Mouse (Mus musculus) kidney, embryonic 16.5 days (tissue): ENCODE measurements around the gene Entpd2. TPM values are rescaled to one million over a fixed set of nuclear protein-coding genes. Genes with fewer than 3 reads are reported as not detected.

Experiments
- ATAC-seq: fragments of 200-750 bp; cut with Nextera tagmentation; 2 replicates; pipeline ENCODE4 v1.8.0; 2017; ENCODE audit warnings: moderate TSS enrichment; ENCODE audit not compliant: low FRiP score, low TSS enrichment
- H3K27ac ChIP-seq: fragments of 300-500 bp; sonication (generic); 2 replicates; pipeline ENCODE4 v1.5.1; 2014; ENCODE audit warnings: low read length
- H3K27me3 ChIP-seq: fragments of 300-500 bp; sonication (generic); 2 replicates; pipeline ENCODE4 v1.6.1; 2014; ENCODE audit warnings: low read length, control low read depth, mixed read lengths; ENCODE audit not compliant: insufficient read depth
- H3K36me3 ChIP-seq: fragments of 300-500 bp; sonication (generic); 2 replicates; pipeline ENCODE4 v1.6.1; 2014; ENCODE audit warnings: low read length, control low read depth, mixed read lengths; ENCODE audit not compliant: insufficient read depth
- H3K4me1 ChIP-seq: fragments of 300-500 bp; sonication (generic); 2 replicates; pipeline ENCODE4 v1.6.1; 2014; ENCODE audit warnings: low read length, control low read depth, mixed read lengths; ENCODE audit not compliant: insufficient read depth
- H3K4me2 ChIP-seq: fragments of 300-500 bp; sonication (generic); replicated peaks from 2 replicates; pipeline ENCODE4 v1.6.1; 2014; ENCODE audit warnings: low read depth, low read length
- H3K4me3 ChIP-seq: fragments of 300-500 bp; sonication (generic); 2 replicates; pipeline ENCODE4 v1.5.1; 2014; ENCODE audit warnings: mild to moderate bottlenecking, low read length
- H3K9ac ChIP-seq: fragments of 300-500 bp; sonication (generic); replicated peaks from 2 replicates; pipeline ENCODE4 v1.6.1; 2014; ENCODE audit warnings: low read length
- H3K9me3 ChIP-seq: fragments of 300-500 bp; sonication (generic); 2 replicates; pipeline ENCODE4 v1.6.1; 2016; ENCODE audit warnings: low read length, control low read depth
- WGBS: fragments of 180-500 bp; shearing (Covaris S2); extraction: QIAGEN DNeasy Blood & Tissue Kit; methylation state at CpG from one replicate; pipeline ENCODE4 v1.1.7; 2014; 5-methylcytosine and 5-hydroxymethylcytosine counted together
- microRNA-seq: library from miRNA; unstranded; fragments of <30 nt; microRNA quantifications from one replicate; pipeline ENCODE4, GENCODE M21; 2016
- polyA plus RNA-seq: library from polyadenylated mRNA; unstranded; fragments of >200 nt; fragmentation: Nextera tagmentation; extraction: Ambion mirVana; gene quantifications from 2 replicates; pipeline ENCODE4 v1.2.1, GENCODE M21; 2015

Entpd2 gene
- polyA plus RNA-seq, 1 experiment from 2014 or later: 6.4 TPM

- Histone ChIP-seq H3K4me2 (no peak overlapping the region), H3K36me3 (peaks cover 8% of the 10 kb centered on the region; the same call in 1 of the 2 replicates), H3K9ac (no peak overlapping the region), H3K27me3 (0 out of 2 replicates have a peak, but pooled peaks cover 4% of the 10 kb centered on the region), H3K4me3 (no peak overlapping the region), H3K9me3 (no peaks in the 10 kb centered on the region), H3K4me1 (peaks cover 23% of the 10 kb centered on the region), H3K27ac (no peak overlapping the region)
- WGBS: 86% methylated on average over 8 of the region's 8 CpGs
- ATAC-seq: no peak
Measured at GRCm38 (mm10) chr2:25434292-25434691, 38.6 kb downstream of the Entpd2 start.

- no peaks in the 10 kb centered on the region for H3K9me3 ChIP-seq
- no peak overlapping the region for H3K27ac ChIP-seq
- H3K27me3 ChIP-seq: no peaks in the 10 kb centered on the region
- H3K36me3 ChIP-seq: peaks cover 12% of the 10 kb centered on the region; the same call in 1 of the 2 replicates
- H3K4me3 ChIP-seq: no peak overlapping the region
- WGBS: 91% methylated on average over 10 of the region's 10 CpGs
- no peak overlapping the region for H3K9ac ChIP-seq
- peaks cover 3% of the 10 kb centered on the region for H3K4me1 ChIP-seq
- ATAC-seq: no peak
- H3K4me2 ChIP-seq: no peak overlapping the region
Measured at GRCm38 (mm10) chr2:25436286-25436820, 40.7 kb downstream of the Entpd2 start.

GRCm38 (mm10) chr2:25441067-25441466, 45.4 kb downstream of the Entpd2 start:
- Histone ChIP-seq H3K4me2 (no peak overlapping the region), H3K9me3 (no peaks in the 10 kb centered on the region), H3K36me3 (peaks cover 33% of the 10 kb centered on the region), H3K4me3 (no peak overlapping the region), H3K27ac (no peak overlapping the region), H3K9ac (no peak overlapping the region), H3K27me3 (no peaks in the 10 kb centered on the region), H3K4me1 (no peaks in the 10 kb centered on the region)
- WGBS: 87% methylated on average over 20 of the region's 20 CpGs
- no peak for ATAC-seq

GRCm38 (mm10) chr2:25442682-25443081, 47.0 kb downstream of the Entpd2 start:
- no peak overlapping the region for H3K4me3 ChIP-seq

More at GRCm38 (mm10) chr2:25442682-25443081, 47.0 kb downstream of the Entpd2 start:
- H3K9ac ChIP-seq: no peak overlapping the region
- H3K4me1 ChIP-seq: no peaks in the 10 kb centered on the region
- no peak overlapping the region for H3K27ac ChIP-seq
- H3K4me2 ChIP-seq: no peak overlapping the region
- 77% methylated on average over 14 of the region's 14 CpGs for WGBS
- no peak for ATAC-seq
- no peaks in the 10 kb centered on the region for H3K9me3 ChIP-seq
- H3K36me3 ChIP-seq: peaks cover 33% of the 10 kb centered on the region
- H3K27me3 ChIP-seq: no peaks in the 10 kb centered on the region

Small RNA genes lying within 50 kb of the gene (microRNA-seq; reads per million reads assigned to microRNA genes)
- gene Mir3087: not detected

Other genes starting within 250 kb of the Entpd2 start
- 18.4 and 18.8 TPM in 2 replicates for gene Nrarp, start 215.1 kb upstream of the Entpd2 start, polyA plus RNA-seq
- 16.0 and 16.8 TPM in 2 replicates for gene Tor4a, start 199.0 kb upstream of the Entpd2 start, polyA plus RNA-seq
- 131 and 138 TPM in 2 replicates for gene Nelfb, start 184.4 kb upstream of the Entpd2 start, polyA plus RNA-seq
- gene Stpg3, start 181.2 kb upstream of the Entpd2 start, polyA plus RNA-seq: 0.54 and 0.82 TPM in 2 replicates
- gene Fam166a, start 177.1 kb upstream of the Entpd2 start, polyA plus RNA-seq: 0.37 TPM in 1 of 2 replicates, not detected in the other
- gene Tubb4b, start 171.2 kb upstream of the Entpd2 start, polyA plus RNA-seq: 627 and 671 TPM in 2 replicates
- 1.9 and 2.0 TPM in 2 replicates for gene Slc34a3, start 161.5 kb upstream of the Entpd2 start, polyA plus RNA-seq
- gene Rnf224, start 159.1 kb upstream of the Entpd2 start, polyA plus RNA-seq: 0.55 and 0.69 TPM in 2 replicates
- 24.0 and 26.3 TPM in 2 replicates for gene Rnf208, start 153.6 kb upstream of the Entpd2 start, polyA plus RNA-seq
- gene Cysrt1, start 153.4 kb upstream of the Entpd2 start, polyA plus RNA-seq: 0.21 and 0.30 TPM in 2 replicates
- 6.1 and 7.0 TPM in 2 replicates for gene AL732309.1, start 149.0 kb upstream of the Entpd2 start, polyA plus RNA-seq
- gene Tmem203, start 140.4 kb upstream of the Entpd2 start, polyA plus RNA-seq: 24.8 and 25.6 TPM in 2 replicates
- 12.0 and 12.1 TPM in 2 replicates for gene Tprn, start 133.3 kb upstream of the Entpd2 start, polyA plus RNA-seq
- 209 and 211 TPM in 2 replicates for gene Ssna1, start 123.4 kb upstream of the Entpd2 start, polyA plus RNA-seq
- gene Anapc2, start 123.4 kb upstream of the Entpd2 start, polyA plus RNA-seq: 146 and 152 TPM in 2 replicates
- gene Tmem210, start 107.7 kb upstream of the Entpd2 start, polyA plus RNA-seq: not detected in 2 replicates
- gene Lrrc26, start 106.0 kb upstream of the Entpd2 start, polyA plus RNA-seq: not detected in 2 replicates
- gene Grin1, start 76.7 kb upstream of the Entpd2 start, polyA plus RNA-seq: 0.22 and 0.60 TPM in 2 replicates
- gene Man1b1, start 63.5 kb upstream of the Entpd2 start, polyA plus RNA-seq: 53.7 and 57.5 TPM in 2 replicates
- 32.8 and 33.2 TPM in 2 replicates for gene Dpp7, start 39.5 kb upstream of the Entpd2 start, polyA plus RNA-seq
- gene Uap1l1, start 30.2 kb upstream of the Entpd2 start, polyA plus RNA-seq: 38.9 and 49.2 TPM in 2 replicates
- 39.3 and 41.2 TPM in 2 replicates for gene Sapcd2, start 23.6 kb upstream of the Entpd2 start, polyA plus RNA-seq
- gene Npdc1, start 3.5 kb downstream of the Entpd2 start, polyA plus RNA-seq: 52.4 and 58.3 TPM in 2 replicates
- gene Fut7, start 27.4 kb downstream of the Entpd2 start, polyA plus RNA-seq: not detected in 2 replicates
- 12.7 and 14.3 TPM in 2 replicates for gene Abca2, start 32.8 kb downstream of the Entpd2 start, polyA plus RNA-seq
- gene Clic3, start 61.0 kb downstream of the Entpd2 start, polyA plus RNA-seq: 3.9 and 8.5 TPM in 2 replicates
- gene Paxx, start 65.2 kb downstream of the Entpd2 start, polyA plus RNA-seq: 33.8 and 35.9 TPM in 2 replicates
- gene Ptgds, start 74.2 kb downstream of the Entpd2 start, polyA plus RNA-seq: 1.8 and 4.7 TPM in 2 replicates
- not detected in 2 replicates for gene Lcn12, start 98.0 kb downstream of the Entpd2 start, polyA plus RNA-seq
- 105 and 115 TPM in 2 replicates for gene Fbxw5, start 104.9 kb downstream of the Entpd2 start, polyA plus RNA-seq
- gene C8g, start 105.8 kb downstream of the Entpd2 start, polyA plus RNA-seq: 9.5 and 9.6 TPM in 2 replicates
- 40.6 and 43.6 TPM in 2 replicates for gene Traf2, start 151.1 kb downstream of the Entpd2 start, polyA plus RNA-seq
- gene Edf1, start 162.0 kb downstream of the Entpd2 start, polyA plus RNA-seq: 372 and 373 TPM in 2 replicates
- gene Mamdc4, start 179.0 kb downstream of the Entpd2 start, polyA plus RNA-seq: 12.2 and 14.7 TPM in 2 replicates
- gene Phpt1, start 179.3 kb downstream of the Entpd2 start, polyA plus RNA-seq: 193 and 206 TPM in 2 replicates
- 0.18 and 0.22 TPM in 2 replicates for gene Ajm1, start 185.9 kb downstream of the Entpd2 start, polyA plus RNA-seq
- gene Rabl6, start 212.6 kb downstream of the Entpd2 start, polyA plus RNA-seq: 69.8 and 73.9 TPM in 2 replicates
- 0.27 and 0.33 TPM in 2 replicates for gene Ccdc183, start 221.8 kb downstream of the Entpd2 start, polyA plus RNA-seq
- 36.1 and 37.6 TPM in 2 replicates for gene Tmem141, start 226.1 kb downstream of the Entpd2 start, polyA plus RNA-seq
- 2.6 and 3.2 TPM in 2 replicates for gene Fcna, start 232.2 kb downstream of the Entpd2 start, polyA plus RNA-seq